Mouse (Mus musculus): ENCODE results near the gene Gucy2d.

Gucy2d gene

DNA sequence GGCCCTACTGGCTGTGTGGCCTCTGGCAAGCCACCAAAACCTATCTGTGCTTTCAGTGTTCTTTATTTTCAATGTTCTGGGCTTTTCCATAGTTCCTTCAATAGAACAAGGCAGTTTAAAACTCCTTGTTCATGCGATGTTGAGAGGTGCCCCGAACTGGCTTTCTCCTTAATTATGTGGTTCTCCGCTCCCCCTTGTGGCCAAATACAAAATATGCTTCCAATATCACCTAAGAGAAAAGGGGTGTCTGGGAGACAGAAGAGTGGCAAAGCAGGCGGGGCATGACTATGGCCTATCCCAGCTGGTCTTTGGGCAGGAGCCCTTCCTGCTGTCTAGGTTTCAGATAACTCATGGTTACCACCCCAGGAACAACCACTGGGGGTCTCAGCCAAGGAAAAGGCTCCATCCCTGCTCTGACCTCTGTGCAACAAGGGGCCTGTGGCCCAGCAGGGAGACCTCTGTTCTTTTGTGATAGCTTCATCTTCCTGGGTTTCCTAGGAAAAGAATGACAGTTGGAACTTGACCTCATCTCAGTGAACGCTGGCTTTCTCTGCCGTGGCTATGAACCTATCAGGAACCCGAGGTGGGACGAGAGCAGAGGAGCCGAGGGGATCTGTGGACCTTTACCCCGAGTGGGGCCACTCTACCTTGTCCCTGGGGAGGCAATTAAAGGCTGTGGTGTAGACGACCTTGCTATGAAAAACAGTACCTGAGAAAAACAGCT, 7.5 kb downstream of the Gucy2d start:
- no peak for DNase-seq

DNA sequence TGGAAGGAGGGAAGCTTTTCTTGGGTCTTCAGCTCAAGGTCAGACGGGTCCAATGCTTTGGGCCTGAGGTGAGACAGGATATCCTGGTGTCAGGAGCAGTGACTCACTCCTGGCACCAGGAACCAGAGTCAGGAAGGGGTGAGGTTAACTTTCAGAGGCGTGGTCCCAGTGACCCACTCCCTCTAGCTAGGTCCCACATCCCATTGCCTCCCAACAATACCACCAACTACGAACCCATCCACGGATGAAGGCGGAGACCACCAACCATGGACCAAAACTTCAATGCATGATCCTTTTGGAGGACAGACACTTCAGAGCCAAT, 8.1 kb downstream of the Gucy2d start:
- DNase-seq = no peak

DNA sequence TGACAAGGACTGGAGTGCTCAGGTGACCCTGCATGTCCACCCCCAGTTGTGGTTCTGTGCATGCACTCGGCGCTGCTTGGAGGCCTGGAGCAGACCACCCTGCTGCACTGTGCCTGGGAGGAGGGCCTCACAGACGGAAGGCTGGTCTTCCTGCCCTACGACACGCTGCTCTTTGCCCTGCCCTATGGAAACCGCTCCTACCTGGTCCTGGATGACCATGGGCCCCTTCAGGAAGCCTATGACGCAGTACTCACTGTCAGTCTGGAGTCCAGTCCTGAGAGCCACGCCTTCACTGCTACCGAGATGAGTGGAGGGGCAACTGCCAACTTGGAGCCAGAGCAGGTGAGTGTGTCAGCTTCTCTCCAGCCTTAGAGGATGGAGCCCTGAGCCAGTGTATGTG, 9.5 kb downstream of the Gucy2d start:
- no peak for DNase-seq

GRCm38 (mm10) chr7:98454397-98455120, 14.3 kb downstream of the Gucy2d start:
- no peak for DNase-seq

DNA sequence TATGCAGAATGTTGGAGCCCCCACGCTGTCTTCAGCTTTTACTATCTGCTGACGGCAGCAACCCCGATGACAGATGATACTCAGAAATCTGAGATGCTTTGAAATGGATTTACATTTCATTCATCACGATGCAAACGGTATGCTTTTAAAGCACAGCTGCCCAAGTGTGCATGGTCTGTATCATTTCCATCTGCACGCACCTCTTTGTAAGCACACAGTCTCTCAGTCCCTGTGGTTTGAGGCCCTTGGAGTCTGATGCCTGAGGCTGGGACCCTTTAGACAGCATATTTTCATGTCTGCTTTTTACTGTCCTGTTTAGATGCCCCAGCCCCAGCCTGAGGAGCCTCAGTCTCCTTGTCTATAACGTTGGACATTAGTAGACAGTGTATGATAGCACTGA, 20.1 kb downstream of the Gucy2d start:
- no peak for DNase-seq

- DNase-seq = no peak
These were observed 28.9 kb downstream of the Gucy2d start for GRCm38 (mm10) chr7:98469089-98469488.

- no peak for DNase-seq
These were observed 32.3 kb downstream of the Gucy2d start for GRCm38 (mm10) chr7:98472529-98472928.

GRCm38 (mm10) chr7:98474558-98474957, 34.3 kb downstream of the Gucy2d start:
- no peak for DNase-seq

- no peak for DNase-seq
These were observed 36.9 kb downstream of the Gucy2d start for GRCm38 (mm10) chr7:98477153-98477552.

- DNase-seq = no peak
These were observed 40.3 kb downstream of the Gucy2d start for GRCm38 (mm10) chr7:98480481-98480880.

DNA sequence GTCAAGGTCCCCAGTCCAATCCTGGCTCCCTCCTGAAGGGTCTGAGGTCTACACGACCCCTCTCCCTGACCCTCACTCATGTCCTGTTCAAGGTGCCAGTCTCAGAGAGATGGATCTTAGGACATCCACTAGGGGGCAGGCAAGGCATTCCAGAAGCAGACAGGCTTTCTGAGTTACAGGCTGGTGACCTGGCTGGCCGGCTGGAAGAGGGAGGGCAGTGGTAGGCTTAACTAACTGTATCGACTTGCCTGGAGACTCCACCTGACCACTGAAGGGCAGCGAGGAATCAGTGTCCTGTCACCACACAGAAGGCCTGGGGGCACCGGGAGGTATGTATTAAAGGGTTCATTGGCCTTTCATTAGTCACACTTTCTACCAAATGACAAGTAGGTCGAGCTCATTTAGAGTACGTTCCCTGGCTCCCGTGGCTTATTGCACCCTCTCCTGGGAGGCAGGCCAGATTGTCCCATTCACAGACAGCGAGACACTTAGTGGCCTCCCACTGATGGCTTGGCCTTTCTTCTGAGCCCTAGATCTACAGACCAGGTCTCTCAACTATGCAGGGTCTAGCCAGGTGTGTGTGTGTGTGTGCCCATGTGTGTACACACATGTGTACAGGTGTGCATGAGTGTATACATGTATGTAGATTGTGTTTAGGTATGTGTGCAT, 41.0 kb downstream of the Gucy2d start:
- peak; percentile 77 for DNase-seq

GRCm38 (mm10) chr7:98481861-98482260, 41.6 kb downstream of the Gucy2d start:
- no peak for DNase-seq

DNA sequence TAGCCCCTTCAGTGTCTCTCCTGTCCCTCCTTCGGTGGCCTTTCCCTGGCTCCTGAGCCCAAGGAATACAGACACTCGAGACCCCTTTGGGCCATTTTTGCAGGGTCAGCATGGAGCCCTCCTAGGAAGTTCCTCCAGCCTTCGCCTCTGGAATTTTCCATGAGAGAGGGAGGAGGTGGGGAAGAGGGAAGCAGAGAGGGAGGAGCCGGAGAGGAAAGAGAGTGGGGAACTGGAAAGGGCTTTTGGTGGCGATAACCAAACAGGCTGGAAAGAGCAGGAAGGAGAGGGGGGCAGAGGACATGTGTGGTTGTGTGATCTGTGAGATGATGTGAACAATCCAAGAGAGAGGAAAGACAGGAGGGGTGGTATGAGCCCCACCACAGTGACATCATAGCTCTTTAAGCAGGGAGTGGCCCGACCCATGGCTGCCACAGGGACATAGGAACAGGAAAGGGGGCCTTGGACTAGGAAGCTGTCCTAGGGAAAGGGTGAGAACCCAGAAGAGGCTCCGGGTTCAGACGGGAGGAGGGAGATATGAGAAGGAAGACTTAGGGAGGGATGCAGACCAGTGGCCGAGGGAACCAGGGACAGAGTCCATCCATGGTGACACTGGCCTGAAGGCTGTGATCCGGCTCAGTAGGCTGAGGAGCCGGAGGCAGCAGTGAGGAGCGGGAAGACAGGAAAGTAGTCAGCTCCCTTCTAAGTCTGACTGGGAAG, 42.5 kb downstream of the Gucy2d start:
- no peak for DNase-seq

DNA sequence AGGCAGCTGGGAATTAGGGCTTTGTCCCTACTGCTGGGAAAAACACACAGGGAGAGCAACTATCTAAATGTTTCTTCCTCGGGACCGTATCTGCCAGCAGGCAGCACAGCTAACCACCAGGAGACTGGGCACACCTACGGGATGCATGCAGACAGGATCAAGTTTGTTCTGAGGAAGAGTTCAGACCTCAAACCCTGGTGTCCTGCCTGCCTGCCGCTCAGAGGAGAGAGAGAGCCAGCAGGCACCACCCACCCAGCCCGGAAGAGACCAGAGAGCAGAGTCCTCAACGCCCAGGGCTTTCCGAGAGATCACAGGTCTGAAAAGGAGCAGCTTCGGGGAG, 43.0 kb downstream of the Gucy2d start:
- DNase-seq = no peak

- no peak for DNase-seq
These were observed 44.7 kb downstream of the Gucy2d start for GRCm38 (mm10) chr7:98484878-98485277.

- no peak for DNase-seq
These were observed 45.3 kb downstream of the Gucy2d start for GRCm38 (mm10) chr7:98485508-98485907.

- DNase-seq = peak; percentile 25
These were observed 46.3 kb downstream of the Gucy2d start for GRCm38 (mm10) chr7:98486471-98486917.

- DNase-seq = no peak
These were observed 47.2 kb downstream of the Gucy2d start for GRCm38 (mm10) chr7:98487202-98487980.

GRCm38 (mm10) chr7:98488398-98489130, 48.3 kb downstream of the Gucy2d start:
- no peak for DNase-seq

DNA sequence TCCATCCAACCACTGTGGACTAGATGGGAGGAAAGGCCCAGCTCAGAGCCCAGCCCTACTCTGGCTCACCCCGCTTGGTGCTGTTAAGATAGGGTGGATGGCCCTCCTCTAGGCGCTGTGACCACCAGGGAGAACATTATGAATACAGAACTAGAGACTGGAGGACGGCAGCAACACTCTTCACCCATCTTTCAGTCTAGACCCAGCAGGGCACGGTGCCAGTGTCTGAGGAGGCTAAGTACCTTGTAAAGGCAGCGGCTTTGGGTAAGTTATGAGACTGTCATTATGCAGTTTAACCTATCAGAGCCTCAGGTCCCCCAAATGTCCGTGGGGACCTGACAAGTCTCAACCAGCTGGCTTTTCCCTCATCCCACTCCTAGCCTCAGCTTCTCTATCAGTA, 48.9 kb downstream of the Gucy2d start, which contains the start of gene Lrrc32:
TSS of gene Lrrc32 (plus strand) at position 153 of the 400 bp plus-strand sequence.
- DNase-seq = peak; percentile 43

GRCm38 (mm10) chr7:98489623-98490084, 49.4 kb downstream of the Gucy2d start:
- DNase-seq = peak; percentile 81

DNA sequence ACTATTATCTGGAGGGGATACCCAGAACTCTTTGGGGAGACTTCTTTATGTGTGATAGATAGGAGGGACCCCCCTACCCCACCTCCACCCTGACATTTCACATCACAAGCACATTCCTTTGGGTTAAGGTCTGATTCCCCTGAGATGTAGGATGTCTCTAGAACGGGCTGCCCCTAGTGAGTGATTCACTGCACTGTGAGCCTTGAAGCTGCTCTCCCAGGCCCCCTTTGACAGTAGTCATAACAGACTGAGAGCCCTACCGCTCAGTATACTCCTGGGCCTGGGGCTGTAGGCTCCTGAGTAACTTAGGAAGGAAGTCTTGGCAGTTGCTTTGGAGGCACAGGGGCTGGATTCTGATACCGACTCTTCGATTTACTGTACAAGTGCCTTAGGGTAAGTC, 50.1 kb downstream of the Gucy2d start:
- no peak for DNase-seq
